Mouse (Mus musculus) heart, embryonic 16.5 days (tissue): ENCODE results near the gene Stk25. TPM values are rescaled to one million over a fixed set of nuclear protein-coding genes. Genes with fewer than 3 reads are reported as not detected.

Experiments
- ATAC-seq: fragments of 200-750 bp; cut with Nextera tagmentation; replicated peaks from 2 replicates; pipeline ENCODE4 v1.8.0; 2017; ENCODE audit warnings: moderate number of reproducible peaks; ENCODE audit not compliant: insufficient read depth, low FRiP score; ENCODE audit errors: extremely low read depth
- H3K27ac ChIP-seq: fragments of 300-500 bp; sonication (generic); 2 replicates; pipeline ENCODE4 v1.5.1; 2014; ENCODE audit warnings: mild to moderate bottlenecking, low read length, control low read depth, moderate library complexity
- H3K27me3 ChIP-seq: fragments of 300-500 bp; sonication (generic); 2 replicates; pipeline ENCODE4 v1.6.1; 2014; ENCODE audit warnings: low read length, mixed read lengths; ENCODE audit not compliant: control insufficient read depth, insufficient read depth
- H3K36me3 ChIP-seq: fragments of 300-500 bp; sonication (generic); 2 replicates; pipeline ENCODE4 v1.6.1; 2014; ENCODE audit not compliant: control insufficient read depth, insufficient read depth
- H3K4me1 ChIP-seq: fragments of 300-500 bp; sonication (generic); 2 replicates; pipeline ENCODE4 v1.6.1; 2014; ENCODE audit warnings: low read length, mixed read lengths; ENCODE audit not compliant: control insufficient read depth, insufficient read depth
- H3K4me2 ChIP-seq: fragments of 300-500 bp; sonication (generic); 2 replicates; pipeline ENCODE4 v1.6.1; 2014; ENCODE audit warnings: low read depth, mild to moderate bottlenecking, control low read depth, low read length
- H3K4me3 ChIP-seq: fragments of 300-500 bp; sonication (generic); 2 replicates; pipeline ENCODE4 v1.5.1; 2014; ENCODE audit warnings: mild to moderate bottlenecking, control low read depth, low read length
- H3K9ac ChIP-seq: fragments of 300-500 bp; sonication (generic); 2 replicates; pipeline ENCODE4 v1.6.1; 2014; ENCODE audit warnings: low read length, control low read depth
- H3K9me3 ChIP-seq: fragments of 300-500 bp; sonication (generic); replicated peaks from 2 replicates; pipeline ENCODE4 v1.6.1; 2016; ENCODE audit warnings: low read length; ENCODE audit not compliant: control insufficient read depth
- WGBS: fragments of 180-500 bp; shearing (Covaris S2); extraction: QIAGEN DNeasy Blood & Tissue Kit; methylation state at CpG from one replicate; pipeline ENCODE4 v1.1.7; 2014; 5-methylcytosine and 5-hydroxymethylcytosine counted together
- polyA plus RNA-seq: library from polyadenylated mRNA; unstranded; fragments of >200 nt; fragmentation: Nextera tagmentation; extraction: Ambion mirVana; gene quantifications from 2 replicates; pipeline ENCODE4 v1.2.1, GENCODE M21; 2015

Stk25 gene
- polyA plus RNA-seq, 1 experiment from 2014 or later = 158 TPM

- peak within 1 kb of the TSS; percentile 67 for H3K27ac ChIP-seq
- H3K4me2 ChIP-seq = peak within 1 kb of the TSS; percentile 99
- WGBS = under 1% methylated on average over 78 of the region's 78 CpGs
- no peaks in the 10 kb centered on the region for H3K27me3 ChIP-seq
- H3K9me3 ChIP-seq = no peaks in the 10 kb centered on the region
- H3K4me1 ChIP-seq = peaks cover 9% of the 10 kb centered on the region
- ATAC-seq = peak; percentile 75
- peak within 1 kb of the TSS; percentile 77 for H3K4me3 ChIP-seq
- H3K36me3 ChIP-seq = 0 out of 2 replicates have a peak, but pooled peaks cover 2% of the 10 kb centered on the region
- H3K9ac ChIP-seq = peak within 1 kb of the TSS; percentile 84
Observed at GRCm38 (mm10) chr1:93685401-93686244, 27.2 kb upstream of the Stk25 start, which contains the start of gene Bok. Gene Bok, plus strand, starts transcription at chr1:93685660.

GRCm38 (mm10) chr1:93679889-93680568 lies 21.6 kb upstream of the Stk25 start:
- Histone ChIP-seq H3K36me3 (no peaks in the 10 kb centered on the region), H3K4me2 (no peak overlapping the region), H3K4me1 (0 out of 2 replicates have a peak, but pooled peaks cover 4% of the 10 kb centered on the region), H3K27ac (peak overlapping the region; percentile 59), H3K4me3 (no peak overlapping the region), H3K9ac (no peak overlapping the region; the same call in 1 of the 2 replicates), H3K27me3 (no peaks in the 10 kb centered on the region), H3K9me3 (no peaks in the 10 kb centered on the region)
- ATAC-seq = peak; percentile 83
- WGBS = 45% methylated on average over 7 of the region's 7 CpGs

- 43% methylated on average over 2 of the region's 2 CpGs for WGBS
- ATAC-seq = peak; percentile 58; the same call in 1 of the 2 replicates
- no peaks in the 10 kb centered on the region for H3K27me3 ChIP-seq
Observed at GRCm38 (mm10) chr1:93678386-93678785, 19.9 kb upstream of the Stk25 start.

GRCm38 (mm10) chr1:93672682-93673081 lies 14.2 kb upstream of the Stk25 start:
- Histone ChIP-seq H3K4me1 (peaks cover 11% of the 10 kb centered on the region), H3K9ac (no peak overlapping the region), H3K9me3 (no peaks in the 10 kb centered on the region), H3K4me2 (no peak overlapping the region), H3K27me3 (no peaks in the 10 kb centered on the region), H3K36me3 (no peaks in the 10 kb centered on the region), H3K27ac (no peak overlapping the region), H3K4me3 (no peak overlapping the region)
- no peak for ATAC-seq
- WGBS = 87% methylated on average over 5 of the region's 5 CpGs

More at GRCm38 (mm10) chr1:93678386-93678785, 19.9 kb upstream of the Stk25 start:
- H3K27ac ChIP-seq = no peak overlapping the region
- H3K9ac ChIP-seq = no peak overlapping the region
- H3K4me1 ChIP-seq = 0 out of 2 replicates have a peak, but pooled peaks cover 4% of the 10 kb centered on the region
- no peaks in the 10 kb centered on the region for H3K36me3 ChIP-seq
- H3K4me2 ChIP-seq = no peak overlapping the region
- no peak overlapping the region for H3K4me3 ChIP-seq
- no peaks in the 10 kb centered on the region for H3K9me3 ChIP-seq

GRCm38 (mm10) chr1:93669941-93670340 lies 11.5 kb upstream of the Stk25 start:
- H3K4me3 ChIP-seq = no peak overlapping the region
- H3K27ac ChIP-seq = no peak overlapping the region
- no peak overlapping the region for H3K4me2 ChIP-seq
- peaks cover 11% of the 10 kb centered on the region for H3K4me1 ChIP-seq
- H3K9me3 ChIP-seq = no peaks in the 10 kb centered on the region
- H3K27me3 ChIP-seq = no peaks in the 10 kb centered on the region
- H3K9ac ChIP-seq = no peak overlapping the region
- ATAC-seq = no peak
- H3K36me3 ChIP-seq = no peaks in the 10 kb centered on the region

- Histone ChIP-seq H3K4me1 (peaks cover 11% of the 10 kb centered on the region), H3K36me3 (no peaks in the 10 kb centered on the region), H3K9me3 (no peaks in the 10 kb centered on the region), H3K27me3 (no peaks in the 10 kb centered on the region), H3K4me2 (peak overlapping the region; percentile 69), H3K4me3 (peak overlapping the region; percentile 55), H3K27ac (peak overlapping the region; percentile 72), H3K9ac (peak overlapping the region; percentile 65)
- peak; percentile 85 for ATAC-seq
- 8% methylated on average over 17 of the region's 17 CpGs for WGBS
Observed at GRCm38 (mm10) chr1:93668791-93669548, 10.5 kb upstream of the Stk25 start.

- H3K9ac ChIP-seq = no peak overlapping the region; the same call in 1 of the 2 replicates
- H3K27me3 ChIP-seq = no peaks in the 10 kb centered on the region
- no peaks in the 10 kb centered on the region for H3K9me3 ChIP-seq
Observed at GRCm38 (mm10) chr1:93667760-93668400, 9.4 kb upstream of the Stk25 start.

GRCm38 (mm10) chr1:93657025-93657360 lies 1.5 kb downstream of the Stk25 start:
- no peaks in the 10 kb centered on the region for H3K36me3 ChIP-seq
- 76% methylated on average over 5 of the region's 5 CpGs for WGBS
- no peaks in the 10 kb centered on the region for H3K4me1 ChIP-seq
- H3K27me3 ChIP-seq = no peaks in the 10 kb centered on the region
- no peak overlapping the region for H3K9ac ChIP-seq
- no peak for ATAC-seq
- H3K4me3 ChIP-seq = no peak overlapping the region
- no peak overlapping the region for H3K4me2 ChIP-seq
- H3K27ac ChIP-seq = no peak overlapping the region
- peaks cover 12% of the 10 kb centered on the region; the same call in 1 of the 2 replicates for H3K9me3 ChIP-seq

More at GRCm38 (mm10) chr1:93667760-93668400, 9.4 kb upstream of the Stk25 start:
- no peaks in the 10 kb centered on the region for H3K36me3 ChIP-seq
- peaks cover 11% of the 10 kb centered on the region for H3K4me1 ChIP-seq
- no peak overlapping the region for H3K4me3 ChIP-seq
- 0 out of 2 replicates have a peak overlapping the region, but pooled peaks have one; percentile 14 for H3K4me2 ChIP-seq
- peak overlapping the region; percentile 72 for H3K27ac ChIP-seq
- 11% methylated on average over 13 of the region's 13 CpGs for WGBS
- no peak; the same call in none of the 2 replicates for ATAC-seq
